Mouse (Mus musculus): ENCODE measurements around the gene Unc13d.
"Not testable (repeated sequence)": the region's sequence is repeated elsewhere in the genome, so short reads cannot be mapped to it uniquely, and the experiment has no call there.

Unc13d gene

DNA sequence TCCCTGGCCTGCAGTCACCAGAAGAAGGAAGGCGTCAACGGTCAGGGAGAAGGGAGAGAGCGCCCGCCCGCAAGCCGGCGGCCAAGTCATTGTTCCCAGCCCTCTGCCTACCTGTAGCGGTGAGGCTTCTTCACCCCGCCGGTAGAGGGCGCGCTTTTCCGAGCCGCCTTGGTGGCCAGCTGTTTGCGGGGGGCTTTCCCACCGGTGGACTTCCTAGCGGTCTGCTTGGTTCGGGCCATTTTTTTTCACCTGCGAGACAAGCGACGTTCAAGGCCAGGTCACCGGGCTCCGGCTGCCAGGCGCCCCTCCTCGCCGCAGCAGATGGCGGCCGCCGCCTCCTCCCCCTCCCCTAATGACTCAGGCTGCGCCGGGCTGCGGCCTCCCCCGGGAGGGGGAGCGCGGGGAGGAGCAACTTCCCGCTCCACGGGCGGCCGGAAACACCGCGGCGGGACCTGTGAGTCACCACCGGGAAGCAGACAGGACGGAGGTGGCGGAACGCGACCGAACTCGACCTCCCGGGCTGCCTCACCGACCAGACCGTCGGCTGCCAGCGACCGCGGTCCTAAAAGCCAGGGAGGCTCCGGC lies 53.9 kb downstream of the Unc13d start:
- in situ Hi-C loops (cut with MboI, MseI) = loop anchor here (10.0 kb wide), 3 partner anchors 419 to 1991 kb away; partner anchors contain the start of genes Gga3 (in 1 of the 2) and Mrps7 (in 1 of the 2)

DNA sequence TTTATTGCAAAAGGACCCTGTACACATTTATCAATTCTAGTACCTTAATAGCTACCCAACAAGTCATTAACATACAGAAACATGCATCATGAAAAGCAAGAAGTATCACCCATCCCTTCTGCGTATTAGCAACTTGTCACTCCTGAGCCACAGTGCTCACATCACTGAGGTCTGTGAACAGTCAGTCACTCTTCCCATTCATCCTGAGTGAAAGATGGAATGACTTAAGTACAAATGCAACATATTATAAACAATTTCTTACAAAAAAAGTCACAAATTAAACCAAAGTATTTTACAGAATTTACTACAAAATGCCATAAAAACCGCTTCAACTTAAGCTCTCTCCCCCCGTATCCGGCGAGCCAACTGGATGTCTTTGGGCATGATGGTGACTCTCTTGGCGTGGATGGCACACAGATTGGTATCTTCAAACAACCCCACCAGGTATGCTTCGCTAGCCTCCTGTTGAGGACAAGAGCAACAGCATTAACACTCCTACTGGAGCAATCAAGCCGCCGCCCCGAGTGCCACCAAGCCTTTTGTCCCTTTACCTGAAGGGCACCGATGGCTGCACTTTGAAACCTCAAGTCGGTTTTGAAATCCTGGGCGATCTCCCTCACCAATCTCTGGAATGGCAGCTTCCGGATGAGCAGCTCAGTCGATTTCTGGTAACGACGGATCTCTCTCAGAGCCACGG lies 54.5 kb downstream of the Unc13d start:
- in situ Hi-C loops (cut with MboI, MseI) = loop anchor here (10.0 kb wide), 3 partner anchors 418 to 1992 kb away; partner anchors contain the start of genes Gga3 (in 1 of the 2) and Mrps7 (in 1 of the 2)

DNA sequence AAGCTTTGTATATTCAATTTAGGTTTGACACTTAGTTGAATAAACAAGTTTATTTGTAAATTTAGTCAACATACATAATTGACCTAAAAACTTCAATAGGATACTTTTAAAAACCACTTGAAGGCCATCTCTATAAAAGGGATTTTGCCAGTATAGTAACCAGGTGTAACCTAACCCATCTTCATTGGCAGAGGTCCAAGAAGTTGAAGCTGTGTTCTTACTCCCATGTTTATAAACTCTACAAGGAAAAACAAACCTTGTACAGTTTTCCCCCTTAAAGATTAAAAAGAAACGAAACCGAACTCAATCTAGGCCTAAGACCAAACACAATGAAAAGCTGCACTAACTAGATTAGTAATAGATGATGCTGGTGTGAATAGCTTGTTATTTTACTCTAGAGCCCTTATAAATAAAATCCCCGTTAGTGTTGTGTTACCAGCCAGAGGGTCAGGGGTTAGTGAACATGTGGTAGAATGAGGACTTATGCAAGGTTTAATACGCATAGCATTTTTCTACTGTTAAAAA lies 55.4 kb downstream of the Unc13d start:
- in situ Hi-C loops (cut with MboI, MseI) = loop anchor here (10.0 kb wide), 3 partner anchors 418 to 1992 kb away; partner anchors contain the start of genes Gga3 (in 1 of the 2) and Mrps7 (in 1 of the 2)

DNA sequence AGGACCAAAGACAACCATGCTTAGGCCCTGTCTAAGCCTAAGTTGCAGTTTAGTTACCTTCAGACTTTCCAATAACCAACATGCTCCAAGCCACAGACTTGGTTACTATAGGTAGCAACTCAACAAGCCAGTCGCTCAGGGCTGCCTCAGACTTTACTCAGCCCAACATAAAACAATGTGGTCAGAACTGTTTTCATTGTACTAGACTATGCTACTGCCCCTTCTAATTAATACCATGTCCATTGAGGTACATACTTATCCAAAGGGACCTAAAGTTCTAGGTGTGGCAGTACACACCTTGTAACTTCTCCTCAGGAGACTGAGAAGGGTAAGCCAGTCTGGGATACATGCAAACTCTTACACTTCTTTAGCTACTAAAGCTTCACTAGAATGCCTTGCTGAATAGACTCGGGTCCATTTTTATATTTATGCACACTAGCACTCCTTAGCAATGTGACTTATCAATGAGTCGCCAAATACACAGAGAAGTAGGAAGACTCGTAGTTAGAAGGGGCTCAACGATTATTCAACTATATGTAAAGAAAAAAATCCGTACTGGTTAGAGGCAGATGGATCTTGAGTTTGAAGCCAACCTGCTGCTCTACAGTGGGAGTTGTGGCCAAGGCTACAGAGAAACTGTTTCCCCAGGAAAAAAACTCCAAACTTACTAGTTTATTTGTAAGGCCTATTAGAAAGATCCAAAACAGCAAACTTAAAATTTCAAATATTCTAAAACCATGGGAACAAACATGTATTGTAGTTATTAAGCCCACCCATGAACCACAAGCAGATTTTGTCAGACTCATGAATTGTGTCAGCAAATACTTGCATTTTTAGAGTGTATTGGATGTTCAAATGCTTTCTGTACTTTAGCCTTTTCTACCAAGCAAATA lies 56.2 kb downstream of the Unc13d start:
- in situ Hi-C loops (cut with MboI, MseI) = loop anchor here (10.0 kb wide), 3 partner anchors 417 to 1993 kb away; partner anchors contain the start of genes Gga3 (in 1 of the 2) and Mrps7 (in 1 of the 2)

DNA sequence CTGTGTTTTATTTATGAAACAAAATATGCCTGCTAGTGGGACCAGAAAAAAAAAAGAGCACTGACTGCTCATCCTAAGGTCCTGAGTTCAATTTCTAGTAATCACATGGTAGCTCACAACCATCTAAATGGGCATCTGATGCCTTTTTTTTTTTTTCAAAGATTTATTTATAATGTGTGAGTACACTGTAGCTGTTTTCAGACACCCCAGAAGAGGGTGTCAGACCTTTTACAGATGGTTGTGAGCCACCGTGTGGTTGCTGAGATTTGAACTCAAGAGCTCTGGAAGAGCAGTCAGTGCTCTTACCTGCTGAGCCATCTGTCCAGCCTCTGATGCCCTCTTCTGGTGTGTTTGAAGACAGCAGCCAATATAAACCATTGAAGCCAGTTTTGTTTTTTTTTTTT lies 57.2 kb downstream of the Unc13d start:
- in situ Hi-C loops (cut with MboI, MseI) = loop anchor here (10.0 kb wide), 3 partner anchors 416 to 1994 kb away; partner anchors contain the start of genes Gga3 (in 1 of the 2) and Mrps7 (in 1 of the 2)

DNA sequence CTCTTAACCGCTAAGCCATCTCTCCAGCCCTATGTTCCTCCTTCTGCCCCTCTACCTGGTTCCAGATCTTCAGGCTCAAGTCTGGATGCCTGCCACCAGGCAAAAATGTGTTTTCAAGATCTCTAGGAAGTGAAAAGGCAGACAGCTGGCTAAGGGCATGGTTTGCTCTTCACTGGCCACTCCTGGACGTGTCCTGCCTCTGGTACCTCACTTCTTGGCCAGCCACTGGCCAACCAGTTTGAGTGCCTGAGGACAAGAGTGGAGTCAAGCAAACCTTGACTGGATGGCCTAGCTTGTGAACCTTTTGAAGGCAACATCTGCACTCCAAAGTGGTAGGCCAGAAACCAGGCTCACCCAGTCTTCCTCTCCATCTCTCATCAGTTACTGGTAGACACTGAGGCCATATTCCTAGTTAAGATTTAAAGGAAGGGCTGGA lies 57.8 kb downstream of the Unc13d start:
- in situ Hi-C loops (cut with MboI, MseI) = loop anchor here (10.0 kb wide), 3 partner anchors 415 to 1995 kb away; partner anchors contain the start of genes Gga3 (in 1 of the 2) and Mrps7 (in 1 of the 2)

DNA sequence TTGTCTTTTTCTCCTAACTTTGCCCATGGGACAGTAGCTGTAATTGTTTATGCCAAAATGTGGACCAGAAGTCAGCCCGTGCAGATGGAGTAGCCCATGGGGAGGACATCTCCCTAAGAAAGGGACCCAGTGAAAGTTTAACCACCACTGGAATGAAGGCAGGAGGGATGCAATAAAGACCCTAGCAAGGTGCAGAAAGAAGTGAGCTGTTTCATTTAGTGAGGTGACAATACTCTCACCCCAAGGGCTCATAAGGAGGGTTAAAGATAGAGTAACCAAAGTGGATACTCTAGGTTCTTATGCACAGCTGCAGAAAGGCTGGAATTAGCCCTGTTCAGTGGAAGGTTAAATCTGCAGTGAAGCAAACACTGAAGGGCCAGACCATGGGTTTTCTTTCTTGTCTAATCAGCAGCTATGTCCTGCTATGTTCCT lies 58.4 kb downstream of the Unc13d start:
- in situ Hi-C loops (cut with MboI, MseI) = no loop called here

DNA sequence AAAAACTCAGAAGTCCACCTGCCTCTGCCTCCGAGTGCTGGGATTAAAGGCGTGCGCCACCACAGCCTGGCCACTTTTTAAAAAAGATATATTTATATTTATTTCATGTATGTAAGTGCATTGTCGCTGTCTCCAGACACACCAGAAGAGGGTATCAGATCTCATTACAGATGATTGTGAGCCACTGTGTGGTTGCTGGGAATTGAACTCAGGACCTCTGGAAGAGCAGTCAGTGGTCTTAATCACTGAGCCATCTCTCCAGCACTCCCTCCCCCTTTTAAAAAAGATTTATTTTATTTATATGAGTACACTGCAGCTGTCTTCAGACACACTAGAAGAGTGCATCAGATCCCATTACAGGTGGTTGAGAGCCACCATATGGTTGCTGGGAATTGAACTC lies 58.9 kb downstream of the Unc13d start:
- in situ Hi-C loops (cut with MboI, MseI) = not testable (repeated sequence)

DNA sequence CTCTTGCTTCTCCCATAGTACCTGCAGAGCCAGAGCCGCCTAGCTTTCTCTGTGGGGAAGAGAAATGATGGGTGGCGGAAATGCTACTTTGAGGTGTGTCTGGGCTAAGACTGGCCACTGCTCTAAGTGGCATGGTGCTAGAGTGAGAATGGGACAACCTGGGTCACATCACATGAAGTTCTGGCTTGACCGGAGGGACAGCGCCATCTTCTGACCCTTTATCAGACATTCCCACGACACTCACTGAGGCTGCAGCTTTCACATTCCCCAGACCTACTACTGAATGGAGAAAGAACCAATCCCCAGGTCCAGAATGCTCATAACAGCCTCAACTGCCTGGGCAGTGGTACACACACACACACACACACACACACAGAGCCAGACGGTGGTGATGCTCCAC lies 59.7 kb downstream of the Unc13d start:
- in situ Hi-C loops (cut with MboI, MseI) = no loop called here

DNA sequence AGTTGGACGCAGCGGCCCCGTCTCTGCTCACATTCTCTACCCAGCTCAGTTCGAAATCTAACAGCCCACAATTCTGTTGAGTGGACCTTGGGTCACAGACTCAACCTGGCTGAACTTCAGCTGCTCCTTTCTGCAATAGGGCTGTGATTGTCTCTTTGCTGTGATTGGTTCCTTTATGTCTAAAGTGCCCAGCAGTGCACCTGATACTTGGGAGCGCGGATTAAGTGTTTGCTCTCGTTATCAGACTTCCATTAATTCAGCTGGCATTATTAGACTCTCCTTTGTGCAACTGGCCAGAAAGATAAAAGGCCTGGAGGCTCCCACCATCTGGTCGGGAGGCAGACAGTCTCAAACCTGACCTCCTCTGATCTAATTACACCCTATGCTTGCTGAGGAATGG lies 62.9 kb downstream of the Unc13d start:
- in situ Hi-C loops (cut with MboI, MseI) = no loop called here

DNA sequence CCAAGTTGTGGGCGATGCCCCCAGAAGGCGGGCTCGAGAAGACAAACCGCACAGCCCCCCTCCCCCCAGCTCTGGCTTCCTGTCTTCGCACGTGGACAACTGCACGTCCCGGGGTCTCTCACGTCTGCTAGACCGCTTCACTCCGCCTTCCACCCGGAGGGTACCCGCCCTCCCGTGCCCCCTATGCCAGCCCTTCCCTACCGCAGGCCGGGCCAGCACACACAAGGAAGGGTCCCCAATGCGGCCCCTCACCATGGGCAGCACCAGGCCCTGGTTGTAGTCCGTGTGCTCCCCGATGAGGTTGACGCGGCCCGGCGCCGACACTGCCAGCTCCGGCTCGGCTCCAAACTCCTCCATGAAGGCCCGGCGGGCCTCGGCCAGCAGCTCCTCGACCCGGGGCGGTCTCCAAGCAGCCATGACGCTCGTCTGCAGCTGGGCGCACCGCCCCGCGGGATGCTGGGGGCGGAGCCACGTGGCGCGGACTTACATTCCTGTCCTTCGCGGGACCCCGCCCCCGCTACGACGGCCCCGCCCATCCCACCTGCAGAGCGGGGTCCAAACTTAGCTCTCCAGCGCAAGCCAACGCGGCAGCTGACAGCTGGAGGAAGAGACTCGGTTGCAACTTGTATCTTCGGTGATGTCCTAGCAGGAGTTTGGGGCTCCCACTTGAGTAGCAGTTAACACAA lies 65.4 kb downstream of the Unc13d start, which contains the start of gene Galk1:
Galk1 (minus strand) TSS at position 458 of the 686 bp plus-strand sequence.
- in situ Hi-C loops (cut with MboI, MseI) = no loop called here

Measured in T-helper 17 cell (primary cell).